Mouse (Mus musculus) embryonic fibroblast, embryonic 13.5 days (primary cell): Measurements from ENCODE around the gene Olfr631. TPM values are rescaled to one million over a fixed set of nuclear protein-coding genes. Genes with fewer than 3 reads are reported as not detected.
"Not testable (repeated sequence)": the region's sequence is repeated elsewhere in the genome, so short reads cannot be mapped to it uniquely, and the experiment has no call there.

Experiments used
- H3K27ac ChIP-seq: 2 replicates; pipeline ENCODE4 v1.5.1; 2012; ENCODE audit warnings: low read length, control low read depth, inconsistent platforms; ENCODE audit not compliant: insufficient read depth
- H3K4me1 ChIP-seq: 2 replicates; pipeline ENCODE4 v1.6.1; 2011; ENCODE audit warnings: low read length; ENCODE audit not compliant: control insufficient read depth, insufficient read depth
- H3K4me3 ChIP-seq: 2 replicates; pipeline ENCODE4 v1.5.1; 2011; ENCODE audit warnings: mild to moderate bottlenecking, control low read depth, low read length; ENCODE audit not compliant: insufficient read depth
- CTCF ChIP-seq: IDR thresholded peaks from 2 replicates; pipeline ENCODE4 v1.5.1; 2011; ENCODE audit warnings: mild to moderate bottlenecking, control low read depth, low read length, moderate library complexity, borderline replicate concordance; ENCODE audit not compliant: insufficient read depth
- POLR2A ChIP-seq: IDR thresholded peaks from 2 replicates; pipeline ENCODE4 v1.6.1; 2011; ENCODE audit warnings: low read depth, mild to moderate bottlenecking, control low read depth, low read length, moderate library complexity
- polyA plus RNA-seq: library from polyadenylated mRNA; stranded (reverse); fragments of >200 nt; gene quantifications from 2 replicates; pipeline ENCODE4 v1.2.4, GENCODE M21; 2011; ENCODE audit warnings: low read depth; ENCODE audit not compliant: missing spikeins, insufficient read length

Olfr631 gene
- polyA plus RNA-seq = not detected in 2 replicates

- no peak within 1 kb of the TSS for H3K27ac ChIP-seq
- no peaks in the 10 kb centered on the region for H3K4me1 ChIP-seq
- TF ChIP-seq CTCF (no peak), POLR2A (no peak)
- H3K4me3 ChIP-seq = no peak within 1 kb of the TSS
These were observed at the start of gene Olfr631 for GRCm38 (mm10) chr7:103928525-103928924. Gene Olfr631 (plus strand): TSS chr7:103928825.

GRCm38 (mm10) chr7:103886152-103886551 lies 42.5 kb upstream of the Olfr631 start, which contains the start of gene Olfr66:
Gene Olfr66 (minus strand): TSS chr7:103886252.
- Histone ChIP-seq H3K27ac (no peak within 1 kb of the TSS), H3K4me3 (no peak within 1 kb of the TSS), H3K4me1 (no peaks in the 10 kb centered on the region)
- TF ChIP-seq CTCF (no peak), POLR2A (no peak)

- H3K27ac ChIP-seq = no peak within 1 kb of the TSS
- TF ChIP-seq POLR2A (no peak), CTCF (no peak)
- no peak within 1 kb of the TSS for H3K4me3 ChIP-seq
- H3K4me1 ChIP-seq = no peaks in the 10 kb centered on the region
These were observed 34.2 kb upstream of the Olfr631 start, which contains the start of gene Olfr64 for GRCm38 (mm10) chr7:103894385-103894784. Gene Olfr64 (minus strand): TSS chr7:103894485.

GRCm38 (mm10) chr7:103903187-103903586 lies 25.4 kb upstream of the Olfr631 start, which contains the start of gene Olfr65:
Gene Olfr65 (plus strand): TSS chr7:103903487.
- Histone ChIP-seq H3K27ac (no peak within 1 kb of the TSS), H3K4me1 (no peaks in the 10 kb centered on the region), H3K4me3 (no peak within 1 kb of the TSS)
- TF ChIP-seq POLR2A (no peak), CTCF (no peak)

- TF ChIP-seq POLR2A = no peak
- TF ChIP-seq CTCF = no peak
- no peak overlapping the region for H3K4me3 ChIP-seq
- H3K4me1 ChIP-seq = no peaks in the 10 kb centered on the region
- no peak overlapping the region for H3K27ac ChIP-seq
These were observed 18.6 kb upstream of the Olfr631 start for GRCm38 (mm10) chr7:103910047-103910446.

- no peak overlapping the region for H3K27ac ChIP-seq
- no peak overlapping the region for H3K4me3 ChIP-seq
- no peaks in the 10 kb centered on the region for H3K4me1 ChIP-seq
- TF ChIP-seq POLR2A (no peak), CTCF (no peak)
These were observed 15.6 kb upstream of the Olfr631 start for GRCm38 (mm10) chr7:103912969-103913511.

- Histone ChIP-seq H3K4me3 (no peak overlapping the region), H3K4me1 (no peaks in the 10 kb centered on the region), H3K27ac (no peak overlapping the region)
- TF ChIP-seq POLR2A (no peak), CTCF (no peak)
These were observed 13.3 kb upstream of the Olfr631 start for GRCm38 (mm10) chr7:103915338-103915737.

GRCm38 (mm10) chr7:103934264-103934663 lies 5.6 kb downstream of the Olfr631 start, which contains the start of gene Olfr632:
Gene Olfr632 (plus strand): TSS chr7:103934347.
- H3K4me3 ChIP-seq = no peak within 1 kb of the TSS
- TF ChIP-seq POLR2A = no peak
- no peak for TF ChIP-seq CTCF
- H3K27ac ChIP-seq = no peak within 1 kb of the TSS
- H3K4me1 ChIP-seq = no peaks in the 10 kb centered on the region

GRCm38 (mm10) chr7:103942730-103943129 lies 14.1 kb downstream of the Olfr631 start:
- no peak; the same call in 1 of the 2 replicates for TF ChIP-seq CTCF
- no peak for TF ChIP-seq POLR2A

GRCm38 (mm10) chr7:103944137-103944536 lies 15.5 kb downstream of the Olfr631 start, which contains the start of gene Olfr633:
Gene Olfr633 (plus strand): TSS chr7:103944437.
- Histone ChIP-seq H3K4me3 (no peak within 1 kb of the TSS), H3K27ac (no peak within 1 kb of the TSS), H3K4me1 (no peaks in the 10 kb centered on the region)
- TF ChIP-seq CTCF = no peak
- no peak for TF ChIP-seq POLR2A

More at GRCm38 (mm10) chr7:103942730-103943129, 14.1 kb downstream of the Olfr631 start:
- Histone ChIP-seq H3K27ac (no peak overlapping the region), H3K4me1 (no peaks in the 10 kb centered on the region), H3K4me3 (no peak overlapping the region)

- not testable (repeated sequence) for H3K4me1 ChIP-seq, H3K27ac ChIP-seq, H3K4me3 ChIP-seq
These were observed 38.2 kb downstream of the Olfr631 start for GRCm38 (mm10) chr7:103966873-103967272.
